Mouse (Mus musculus): Measurements from ENCODE around the gene Fdps. TPM values are rescaled to one million over a fixed set of nuclear protein-coding genes. Genes with fewer than 3 reads are reported as not detected.
"Not testable (repeated sequence)": the region's sequence is repeated elsewhere in the genome, so short reads cannot be mapped to it uniquely, and the experiment has no call there.

Fdps gene
- polyA plus RNA-seq, 1 experiment from 2014 or later = 253 TPM

DNA sequence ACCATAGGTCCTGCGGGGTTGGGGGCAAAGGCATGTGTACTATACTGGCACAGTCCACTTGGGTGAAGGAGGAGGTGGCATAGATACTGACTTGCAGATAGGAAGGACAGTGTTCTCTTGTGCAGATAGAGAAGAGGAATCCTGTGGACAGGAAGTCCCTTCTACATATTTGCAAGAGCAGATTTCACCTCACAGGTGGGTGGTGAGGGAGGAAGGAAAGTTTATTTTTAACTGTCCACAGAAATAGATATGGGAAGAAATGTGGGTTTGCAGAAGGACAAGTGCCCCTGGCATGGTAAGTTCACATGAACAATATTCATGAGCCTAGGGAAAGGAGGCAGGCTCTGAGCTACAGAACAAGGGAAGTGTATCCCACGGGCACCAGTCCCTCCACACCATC is 17.6 kb downstream of the Fdps start:
- Histone ChIP-seq H3K4me1 (peaks cover 21% of the 10 kb centered on the region), H3K36me3 (peaks cover 50% of the 10 kb centered on the region), H3K4me3 (no peak overlapping the region), H3K9me3 (no peaks in the 10 kb centered on the region), H3K9ac (no peak overlapping the region), H3K4me2 (no peak overlapping the region), H3K27ac (no peak overlapping the region), H3K27me3 (no peaks in the 10 kb centered on the region)
- 63% methylated on average over 2 of the region's 2 CpGs for WGBS
- no peak for ATAC-seq (ENCODE audit: insufficient number of reproducible peaks, low FRiP score, low TSS enrichment, low read depth)

GRCm38 (mm10) chr3:89082287-89082686 is 19.5 kb downstream of the Fdps start:
- not testable (repeated sequence) for H3K27ac ChIP-seq; H3K4me3 ChIP-seq; H3K9me3 ChIP-seq; H3K9ac ChIP-seq; H3K4me2 ChIP-seq; ATAC-seq (ENCODE audit: insufficient number of reproducible peaks, low FRiP score, low TSS enrichment, low read depth); H3K4me1 ChIP-seq; H3K27me3 ChIP-seq
- peaks cover 49% of the 10 kb centered on the region for H3K36me3 ChIP-seq

GRCm38 (mm10) chr3:89077383-89077782 is 24.4 kb downstream of the Fdps start:
- Histone ChIP-seq H3K27ac (no peak overlapping the region), H3K4me1 (no peaks in the 10 kb centered on the region), H3K9me3 (no peaks in the 10 kb centered on the region), H3K4me3 (no peak overlapping the region), H3K4me2 (no peak overlapping the region), H3K27me3 (no peaks in the 10 kb centered on the region), H3K36me3 (peaks cover 68% of the 10 kb centered on the region), H3K9ac (no peak overlapping the region)
- no peak for ATAC-seq (ENCODE audit: insufficient number of reproducible peaks, low FRiP score, low TSS enrichment, low read depth)
- WGBS = 88% methylated on average over 9 of the region's 9 CpGs

GRCm38 (mm10) chr3:89067265-89067664 is 34.5 kb downstream of the Fdps start:
- no peaks in the 10 kb centered on the region for H3K27me3 ChIP-seq
- no peak overlapping the region for H3K4me3 ChIP-seq
- peaks cover 91% of the 10 kb centered on the region for H3K36me3 ChIP-seq
- no peak for ATAC-seq (ENCODE audit: insufficient number of reproducible peaks, low FRiP score, low TSS enrichment, low read depth)
- no peak overlapping the region for H3K27ac ChIP-seq
- no peak overlapping the region for H3K4me2 ChIP-seq
- H3K9ac ChIP-seq = no peak overlapping the region
- H3K4me1 ChIP-seq = no peaks in the 10 kb centered on the region
- H3K9me3 ChIP-seq = no peaks in the 10 kb centered on the region

DNA sequence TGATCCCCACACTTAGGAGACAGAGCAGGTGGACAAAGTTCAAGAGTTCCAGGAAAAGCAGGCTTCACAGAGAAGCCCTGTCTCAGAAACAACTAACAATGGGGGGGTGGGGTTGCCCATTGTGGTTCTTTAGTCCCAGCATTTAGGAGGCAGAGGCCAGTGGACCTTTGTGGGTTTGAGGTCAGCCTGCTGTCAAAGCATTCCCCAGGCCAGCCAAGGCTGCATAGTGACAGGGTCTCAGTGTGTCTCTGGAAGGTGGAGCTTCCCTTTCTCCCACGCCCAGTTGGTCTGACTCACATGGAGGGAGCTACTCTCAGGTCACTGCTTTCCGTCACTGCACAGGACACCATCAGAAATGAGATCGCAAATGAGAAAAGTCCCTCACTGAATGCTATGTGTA is 40.1 kb downstream of the Fdps start:
- Histone ChIP-seq H3K4me2 (no peak overlapping the region), H3K27ac (no peak overlapping the region), H3K4me3 (no peak overlapping the region), H3K36me3 (peaks cover 85% of the 10 kb centered on the region), H3K9ac (no peak overlapping the region), H3K4me1 (no peaks in the 10 kb centered on the region), H3K27me3 (no peaks in the 10 kb centered on the region), H3K9me3 (no peaks in the 10 kb centered on the region)
- 75% methylated on average over 3 of the region's 3 CpGs for WGBS
- ATAC-seq (ENCODE audit: insufficient number of reproducible peaks, low FRiP score, low TSS enrichment, low read depth) = no peak

- H3K36me3 ChIP-seq = peaks cover 88% of the 10 kb centered on the region
- H3K27me3 ChIP-seq = no peaks in the 10 kb centered on the region
- WGBS = 79% methylated on average over 3 of the region's 3 CpGs
- no peak overlapping the region for H3K9ac ChIP-seq
- no peak overlapping the region for H3K4me2 ChIP-seq
- H3K27ac ChIP-seq = no peak overlapping the region
- H3K9me3 ChIP-seq = no peaks in the 10 kb centered on the region
- H3K4me1 ChIP-seq = no peaks in the 10 kb centered on the region
- H3K4me3 ChIP-seq = no peak overlapping the region
- ATAC-seq (ENCODE audit: insufficient number of reproducible peaks, low FRiP score, low TSS enrichment, low read depth) = no peak
Measured at GRCm38 (mm10) chr3:89058783-89059182, 43.0 kb downstream of the Fdps start.

DNA sequence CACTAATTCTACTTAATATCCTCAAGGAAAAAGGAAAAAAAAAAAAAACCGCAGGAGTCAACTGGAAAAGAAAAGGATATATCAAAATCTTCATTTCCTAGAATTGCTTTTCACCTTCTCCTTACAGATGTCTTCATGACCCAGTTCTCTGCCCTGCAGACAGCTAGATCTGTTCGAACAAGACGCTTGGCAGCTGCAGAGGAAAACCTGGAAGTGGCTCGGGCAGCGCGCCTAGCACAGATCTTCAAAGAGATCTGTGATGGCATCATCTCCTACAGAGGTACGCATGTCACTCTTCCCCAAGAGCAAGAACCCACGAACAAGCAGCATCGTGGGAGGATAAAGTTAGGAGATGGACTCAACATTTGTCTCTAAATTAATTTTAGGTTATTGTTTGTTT is 43.4 kb downstream of the Fdps start:
- peaks cover 86% of the 10 kb centered on the region for H3K36me3 ChIP-seq
- 94% methylated on average over 9 of the region's 9 CpGs for WGBS
- no peak for ATAC-seq (ENCODE audit: insufficient number of reproducible peaks, low FRiP score, low TSS enrichment, low read depth)
- H3K9ac ChIP-seq = no peak overlapping the region
- no peak overlapping the region for H3K27ac ChIP-seq
- H3K4me2 ChIP-seq = no peak overlapping the region
- no peaks in the 10 kb centered on the region for H3K27me3 ChIP-seq
- no peaks in the 10 kb centered on the region for H3K4me1 ChIP-seq
- no peaks in the 10 kb centered on the region for H3K9me3 ChIP-seq
- no peak overlapping the region for H3K4me3 ChIP-seq

Other genes starting within 250 kb of the Fdps start
- gene Msto1, start 188.0 kb downstream of the Fdps start, polyA plus RNA-seq (2015; fragmentation: Nextera tagmentation; extraction: Ambion mirVana) = 40.6 and 41.3 TPM in 2 replicates
- gene Ash1l, start 151.3 kb downstream of the Fdps start, polyA plus RNA-seq (2015; fragmentation: Nextera tagmentation; extraction: Ambion mirVana) = 19.7 and 21.3 TPM in 2 replicates
- 142 and 145 TPM in 2 replicates for gene Dap3, start 150.8 kb downstream of the Fdps start, polyA plus RNA-seq (2015; fragmentation: Nextera tagmentation; extraction: Ambion mirVana)
- 29.2 and 31.1 TPM in 2 replicates for gene Rusc1, start 8.6 kb downstream of the Fdps start, polyA plus RNA-seq (2015; fragmentation: Nextera tagmentation; extraction: Ambion mirVana)
- gene Gm43738, start 860 bp downstream of the Fdps start, polyA plus RNA-seq (2015; fragmentation: Nextera tagmentation; extraction: Ambion mirVana) = not detected in 2 replicates
- gene Pklr, start 34.2 kb upstream of the Fdps start, polyA plus RNA-seq (2015; fragmentation: Nextera tagmentation; extraction: Ambion mirVana) = 0.20 and 0.23 TPM in 2 replicates
- gene Hcn3, start 58.2 kb upstream of the Fdps start, polyA plus RNA-seq (2015; fragmentation: Nextera tagmentation; extraction: Ambion mirVana) = 1.9 and 2.2 TPM in 2 replicates
- 23.9 and 25.0 TPM in 2 replicates for gene Clk2, start 62.8 kb upstream of the Fdps start, polyA plus RNA-seq (2015; fragmentation: Nextera tagmentation; extraction: Ambion mirVana)
- 101 and 115 TPM in 2 replicates for gene Scamp3, start 75.5 kb upstream of the Fdps start, polyA plus RNA-seq (2015; fragmentation: Nextera tagmentation; extraction: Ambion mirVana)
- 31.4 and 34.0 TPM in 2 replicates for gene Fam189b, start 81.2 kb upstream of the Fdps start, polyA plus RNA-seq (2015; fragmentation: Nextera tagmentation; extraction: Ambion mirVana)
- 62.5 and 70.9 TPM in 2 replicates for gene Gba, start 101.0 kb upstream of the Fdps start, polyA plus RNA-seq (2015; fragmentation: Nextera tagmentation; extraction: Ambion mirVana)
- 94.0 and 116 TPM in 2 replicates for gene Thbs3, start 113.2 kb upstream of the Fdps start, polyA plus RNA-seq (2015; fragmentation: Nextera tagmentation; extraction: Ambion mirVana)
- gene Mtx1, start 125.1 kb upstream of the Fdps start, polyA plus RNA-seq (2015; fragmentation: Nextera tagmentation; extraction: Ambion mirVana) = 156 and 180 TPM in 2 replicates
- 0.64 and 0.68 TPM in 2 replicates for gene Muc1, start 127.1 kb upstream of the Fdps start, polyA plus RNA-seq (2015; fragmentation: Nextera tagmentation; extraction: Ambion mirVana)
- gene Krtcap2, start 144.0 kb upstream of the Fdps start, polyA plus RNA-seq (2015; fragmentation: Nextera tagmentation; extraction: Ambion mirVana) = 307 and 334 TPM in 2 replicates
- gene Trim46, start 144.3 kb upstream of the Fdps start, polyA plus RNA-seq (2015; fragmentation: Nextera tagmentation; extraction: Ambion mirVana) = 4.0 and 4.7 TPM in 2 replicates
- 131 and 161 TPM in 2 replicates for gene Dpm3, start 157.4 kb upstream of the Fdps start, polyA plus RNA-seq (2015; fragmentation: Nextera tagmentation; extraction: Ambion mirVana)
- 91.9 and 92.8 TPM in 2 replicates for gene Slc50a1, start 168.6 kb upstream of the Fdps start, polyA plus RNA-seq (2015; fragmentation: Nextera tagmentation; extraction: Ambion mirVana)
- 59.6 and 64.2 TPM in 2 replicates for gene Efna1, start 179.2 kb upstream of the Fdps start, polyA plus RNA-seq (2015; fragmentation: Nextera tagmentation; extraction: Ambion mirVana)
- gene Efna3, start 221.0 kb upstream of the Fdps start, polyA plus RNA-seq (2015; fragmentation: Nextera tagmentation; extraction: Ambion mirVana) = 57.9 and 59.2 TPM in 2 replicates
- 30.4 and 34.4 TPM in 2 replicates for gene Efna4, start 236.1 kb upstream of the Fdps start, polyA plus RNA-seq (2015; fragmentation: Nextera tagmentation; extraction: Ambion mirVana)
- 94.4 and 106 TPM in 2 replicates for gene Adam15, start 248.0 kb upstream of the Fdps start, polyA plus RNA-seq (2015; fragmentation: Nextera tagmentation; extraction: Ambion mirVana)

All from limb, embryonic 15.5 days (tissue).